Mouse (Mus musculus) forebrain, embryonic 15.5 days (tissue): ENCODE data around the gene Rnf19b. TPM values are rescaled to one million over a fixed set of nuclear protein-coding genes. Genes with fewer than 3 reads are reported as not detected.

Source experiments
- ATAC-seq: fragments of 200-750 bp; cut with Nextera tagmentation; replicated peaks from 2 replicates; pipeline ENCODE4 v1.8.0; 2017; ENCODE audit warnings: mild to moderate bottlenecking, moderate TSS enrichment, moderate library complexity
- H3K27ac ChIP-seq: fragments of 300-500 bp; sonication (generic); replicated peaks from 2 replicates; pipeline ENCODE4 v1.5.1; 2015; ENCODE audit warnings: mild to moderate bottlenecking, inconsistent platforms
- H3K27me3 ChIP-seq: fragments of 300-500 bp; sonication (generic); 2 replicates; pipeline ENCODE4 v1.6.1; 2015; ENCODE audit warnings: inconsistent platforms
- H3K36me3 ChIP-seq: fragments of 300-500 bp; sonication (generic); 2 replicates; pipeline ENCODE4 v1.6.1; 2015; ENCODE audit warnings: mild to moderate bottlenecking, inconsistent platforms
- H3K4me1 ChIP-seq: fragments of 300-500 bp; sonication (generic); 2 replicates; pipeline ENCODE4 v1.6.1; 2015; ENCODE audit warnings: inconsistent platforms
- H3K4me2 ChIP-seq: fragments of 300-500 bp; sonication (generic); replicated peaks from 2 replicates; pipeline ENCODE4 v1.6.1; 2015; ENCODE audit warnings: mild to moderate bottlenecking, inconsistent platforms
- H3K4me3 ChIP-seq: fragments of 300-500 bp; sonication (generic); 2 replicates; pipeline ENCODE4 v1.5.1; 2015; ENCODE audit warnings: mild to moderate bottlenecking, inconsistent platforms
- H3K9ac ChIP-seq: fragments of 300-500 bp; sonication (generic); replicated peaks from 2 replicates; pipeline ENCODE4 v1.6.1; 2015; ENCODE audit warnings: mild to moderate bottlenecking, inconsistent platforms
- H3K9me3 ChIP-seq: fragments of 300-500 bp; sonication (generic); 2 replicates; pipeline ENCODE4 v1.6.1; 2016; ENCODE audit warnings: inconsistent platforms
- WGBS: fragments of 180-500 bp; shearing (Covaris S2); methylation state at CpG from one replicate; pipeline ENCODE4 v1.1.7; 2015; ENCODE audit warnings: mixed read lengths; 5-methylcytosine and 5-hydroxymethylcytosine counted together
- polyA plus RNA-seq: library from polyadenylated mRNA; unstranded; fragments of >200 nt; fragmentation: Nextera tagmentation; extraction: Ambion mirVana; gene quantifications from 2 replicates; pipeline ENCODE4 v1.2.1, GENCODE M21; 2015

Gene Rnf19b
- polyA plus RNA-seq, 1 experiment from 2014 or later, result 23.2 TPM

DNA sequence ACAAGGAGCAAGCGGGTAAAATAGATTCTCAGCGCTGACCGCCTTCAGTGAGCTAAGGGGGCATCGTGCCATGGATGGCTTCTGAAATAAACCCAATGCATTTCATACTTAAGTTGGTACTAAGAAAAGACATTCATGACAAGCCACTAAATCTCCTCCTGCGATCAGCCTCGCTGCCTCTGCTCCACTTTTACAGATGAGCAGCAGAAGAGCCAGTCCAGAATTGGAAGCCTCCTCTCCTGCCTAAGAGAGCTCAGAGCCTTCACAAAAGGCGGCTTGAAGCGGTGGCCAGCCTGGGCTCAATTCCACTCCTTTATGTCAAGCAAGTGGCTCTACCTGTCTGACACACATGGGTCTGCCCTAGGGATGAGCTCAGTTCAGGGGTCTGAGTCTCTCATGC, 58.6 kb downstream of the Rnf19b start:
- H3K4me3 ChIP-seq, result no peak overlapping the region
- 92% methylated on average over 8 of the region's 8 CpGs for WGBS
- ATAC-seq, result no peak
- peaks cover 19% of the 10 kb centered on the region; the same call in 1 of the 2 replicates for H3K27me3 ChIP-seq
- no peaks in the 10 kb centered on the region for H3K36me3 ChIP-seq
- H3K9ac ChIP-seq, result no peak overlapping the region
- H3K4me2 ChIP-seq, result no peak overlapping the region
- H3K4me1 ChIP-seq, result peaks cover 38% of the 10 kb centered on the region
- no peak overlapping the region for H3K27ac ChIP-seq
- H3K9me3 ChIP-seq, result no peaks in the 10 kb centered on the region

DNA sequence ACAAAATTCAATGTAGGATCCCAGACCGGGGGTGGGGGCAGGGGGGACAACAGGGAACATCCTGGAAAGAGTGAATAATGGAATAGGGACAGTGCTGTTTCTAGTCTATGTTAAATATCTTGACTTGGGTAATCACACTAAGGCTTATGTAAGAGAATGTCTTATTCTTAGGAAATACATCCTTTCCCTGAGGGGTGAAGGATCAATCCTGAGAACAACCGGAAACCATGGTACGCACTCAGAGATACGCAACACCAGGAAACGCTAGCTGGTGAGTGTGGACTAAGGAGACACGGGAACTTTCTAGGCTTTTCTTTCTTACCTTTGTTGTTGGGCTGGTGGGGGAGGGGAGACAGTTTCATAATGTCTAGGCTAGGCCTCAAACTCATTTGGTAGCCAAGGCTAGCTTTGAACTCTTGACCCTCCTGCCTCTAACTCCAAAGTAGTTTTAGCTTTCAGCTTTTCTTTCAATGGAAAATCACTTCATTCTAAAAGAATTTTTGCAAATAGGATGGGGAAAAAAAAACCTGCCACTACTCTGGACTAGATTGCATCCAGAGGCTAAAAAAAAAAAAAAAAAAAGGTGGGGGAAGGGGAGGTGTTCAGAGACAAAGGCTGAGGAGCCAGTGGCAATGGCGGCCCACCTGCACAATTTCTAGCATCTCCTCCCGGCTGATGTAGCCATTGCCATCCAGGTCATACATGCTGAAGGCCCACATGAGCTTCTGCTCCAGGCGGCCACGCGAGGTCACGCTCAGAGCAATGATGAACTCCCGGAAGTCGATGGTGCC, 59.8 kb downstream of the Rnf19b start:
- WGBS, result 88% methylated on average over 14 of the region's 14 CpGs

DNA sequence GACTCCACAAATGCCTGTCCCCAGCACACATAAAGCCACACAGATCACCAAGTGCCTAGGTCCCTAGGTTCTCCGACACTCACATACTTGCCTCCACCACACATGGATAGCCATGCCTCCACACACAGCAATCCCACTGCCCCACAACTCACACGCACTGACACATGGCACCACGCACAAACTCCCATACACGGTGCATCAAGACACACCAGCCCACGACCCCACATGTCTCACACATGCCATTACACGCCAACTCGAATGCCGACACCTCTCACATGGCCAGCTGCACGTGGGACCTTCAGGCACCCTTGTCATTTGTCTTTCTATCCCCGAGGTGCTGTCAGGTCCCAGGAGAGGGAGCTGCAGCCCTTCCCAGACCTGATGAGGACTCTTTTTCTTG, 61.6 kb downstream of the Rnf19b start:
- 74% methylated on average over 10 of the region's 10 CpGs for WGBS
- H3K36me3 ChIP-seq, result no peaks in the 10 kb centered on the region
- peak overlapping the region; percentile 93 for H3K4me2 ChIP-seq
- no peaks in the 10 kb centered on the region for H3K9me3 ChIP-seq
- H3K27me3 ChIP-seq, result peaks cover 19% of the 10 kb centered on the region; the same call in 1 of the 2 replicates
- 0 out of 2 replicates have a peak overlapping the region, but pooled peaks have one; percentile 65 for H3K4me3 ChIP-seq
- no peak overlapping the region for H3K27ac ChIP-seq
- H3K4me1 ChIP-seq, result peaks cover 39% of the 10 kb centered on the region
- ATAC-seq, result no peak
- H3K9ac ChIP-seq, result no peak overlapping the region

More for the DNA sequence above, 59.8 kb downstream of the Rnf19b start:
- Histone ChIP-seq H3K27me3 (peaks cover 19% of the 10 kb centered on the region; the same call in 1 of the 2 replicates), H3K36me3 (no peaks in the 10 kb centered on the region), H3K9ac (no peak overlapping the region), H3K9me3 (no peaks in the 10 kb centered on the region), H3K4me2 (no peak overlapping the region), H3K4me3 (no peak overlapping the region), H3K4me1 (peaks cover 44% of the 10 kb centered on the region), H3K27ac (no peak overlapping the region)
- no peak for ATAC-seq

DNA sequence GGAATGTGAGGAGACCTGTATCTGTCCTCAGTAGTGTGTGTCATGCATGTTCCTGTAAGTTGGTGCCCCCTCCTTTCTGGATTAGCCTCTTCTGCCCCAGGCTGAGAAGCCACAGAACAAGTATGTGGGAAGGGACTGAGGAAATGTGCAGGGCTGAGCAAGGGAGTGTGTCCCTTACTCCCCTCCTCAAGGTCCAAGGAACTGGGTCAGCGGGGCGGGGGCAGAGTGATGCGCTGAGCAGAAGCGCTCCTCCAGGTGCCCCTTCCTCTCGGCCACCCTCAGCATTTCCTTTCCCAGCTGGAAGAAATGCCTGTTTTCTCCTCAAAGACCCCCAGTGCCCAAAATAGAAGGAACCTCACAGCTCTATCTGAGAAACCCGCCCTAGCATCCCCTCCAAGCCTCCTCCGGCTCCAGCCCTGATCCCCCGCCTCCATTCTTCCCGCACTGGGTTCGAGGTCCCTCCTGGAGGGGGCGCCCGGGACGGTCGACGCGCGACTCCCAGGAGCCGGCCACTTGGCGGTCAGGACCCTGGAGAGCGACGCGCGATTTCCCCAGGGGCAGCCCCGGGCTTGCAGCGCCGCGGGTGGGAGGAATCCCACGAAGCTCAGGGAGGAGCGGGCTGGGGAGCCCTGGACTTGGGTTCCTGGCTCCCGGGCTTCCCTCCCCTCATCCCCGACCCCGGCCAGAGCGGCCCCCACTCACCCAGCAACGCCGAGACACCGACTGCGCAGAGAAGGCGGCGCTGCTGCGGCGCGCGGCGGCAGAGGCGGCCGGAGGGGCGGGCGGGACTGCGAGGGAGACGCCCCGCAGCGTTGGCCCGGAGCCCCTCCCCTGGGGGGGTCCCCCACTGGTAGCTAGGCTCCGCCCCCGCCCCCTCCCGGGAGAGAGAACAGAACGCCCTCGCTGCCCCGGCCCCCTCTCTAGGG, 62.7 kb downstream of the Rnf19b start:
- no peaks in the 10 kb centered on the region for H3K9me3 ChIP-seq
- peaks cover 49% of the 10 kb centered on the region for H3K4me1 ChIP-seq
- ATAC-seq, result peak; percentile 42; the same call in 1 of the 2 replicates
- H3K4me2 ChIP-seq, result peak overlapping the region; percentile 93
- H3K4me3 ChIP-seq, result peak overlapping the region; percentile 65
- WGBS, result 2% methylated on average over 56 of the region's 59 CpGs
- peak overlapping the region; percentile 68 for H3K9ac ChIP-seq
- no peaks in the 10 kb centered on the region for H3K36me3 ChIP-seq
- H3K27me3 ChIP-seq, result peaks cover 19% of the 10 kb centered on the region; the same call in 1 of the 2 replicates
- H3K27ac ChIP-seq, result peak overlapping the region; percentile 66; the same call in 1 of the 2 replicates

DNA sequence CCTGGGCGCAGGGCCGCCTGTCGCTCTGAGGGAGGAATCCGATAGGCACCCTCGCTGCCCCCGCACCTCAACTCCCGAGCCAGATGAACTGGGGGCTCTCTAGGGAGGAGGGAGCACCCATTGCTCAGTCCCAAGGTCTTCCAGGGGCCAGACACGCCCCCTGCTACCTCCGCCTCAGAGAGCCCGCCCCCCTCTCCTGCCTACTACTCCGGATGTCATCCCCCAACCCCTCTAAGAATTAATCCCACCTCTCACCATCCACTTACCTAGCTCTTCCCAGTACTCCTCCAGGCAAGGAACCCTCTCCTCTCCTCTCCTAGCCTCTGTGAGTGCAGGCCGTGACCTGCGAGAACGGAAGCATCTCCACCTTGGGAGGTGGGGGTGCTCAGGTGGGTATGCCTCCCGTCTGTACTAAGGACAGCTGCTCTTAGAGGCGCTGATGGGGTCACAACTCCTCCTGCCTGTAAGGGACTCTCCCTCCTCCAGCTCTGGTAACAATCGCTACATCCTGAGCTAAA, 63.6 kb downstream of the Rnf19b start, which contains the start of gene Hpca:
Gene Hpca, minus strand, starts transcription at position 468 of the 518 bp plus-strand sequence.
- peaks cover 54% of the 10 kb centered on the region for H3K4me1 ChIP-seq
- no peaks in the 10 kb centered on the region for H3K36me3 ChIP-seq
- H3K9ac ChIP-seq, result peak within 1 kb of the TSS; percentile 68
- WGBS, result 2% methylated on average over 17 of the region's 17 CpGs
- no peaks in the 10 kb centered on the region for H3K9me3 ChIP-seq
- H3K4me2 ChIP-seq, result peak within 1 kb of the TSS; percentile 93
- H3K27me3 ChIP-seq, result peaks cover 19% of the 10 kb centered on the region; the same call in 1 of the 2 replicates
- H3K4me3 ChIP-seq, result peak within 1 kb of the TSS; percentile 65
- peak; percentile 24; the same call in 1 of the 2 replicates for ATAC-seq
- H3K27ac ChIP-seq, result peak within 1 kb of the TSS; percentile 66; the same call in 1 of the 2 replicates

DNA sequence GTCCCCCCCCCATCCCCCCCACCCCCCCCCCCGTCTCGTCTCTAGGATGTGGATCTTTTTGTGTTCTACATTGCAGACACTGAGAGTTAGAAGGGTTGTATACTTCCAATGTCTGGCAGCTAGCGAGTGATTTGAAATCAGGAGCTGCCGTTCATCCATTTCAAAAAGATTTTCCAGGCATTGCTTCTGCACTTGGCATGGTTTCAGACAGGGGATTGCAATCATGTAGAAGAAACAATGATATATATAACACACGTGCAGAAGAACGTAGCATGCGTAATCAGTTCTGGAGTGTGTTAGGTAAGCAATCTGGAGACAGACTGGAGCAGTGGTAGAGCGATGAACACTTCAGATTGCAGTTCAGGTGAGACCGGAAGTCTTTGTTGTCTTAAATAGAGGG, 64.0 kb downstream of the Rnf19b start:
- H3K4me1 ChIP-seq, result peaks cover 54% of the 10 kb centered on the region
- ATAC-seq, result no peak
- H3K27me3 ChIP-seq, result peaks cover 19% of the 10 kb centered on the region; the same call in 1 of the 2 replicates
- H3K27ac ChIP-seq, result peak overlapping the region; percentile 66; the same call in 1 of the 2 replicates
- H3K9ac ChIP-seq, result no peak overlapping the region
- WGBS, result 25% methylated on average over 9 of the region's 9 CpGs
- H3K4me3 ChIP-seq, result no peak overlapping the region
- H3K9me3 ChIP-seq, result no peaks in the 10 kb centered on the region
- peak overlapping the region; percentile 93 for H3K4me2 ChIP-seq
- H3K36me3 ChIP-seq, result no peaks in the 10 kb centered on the region

DNA sequence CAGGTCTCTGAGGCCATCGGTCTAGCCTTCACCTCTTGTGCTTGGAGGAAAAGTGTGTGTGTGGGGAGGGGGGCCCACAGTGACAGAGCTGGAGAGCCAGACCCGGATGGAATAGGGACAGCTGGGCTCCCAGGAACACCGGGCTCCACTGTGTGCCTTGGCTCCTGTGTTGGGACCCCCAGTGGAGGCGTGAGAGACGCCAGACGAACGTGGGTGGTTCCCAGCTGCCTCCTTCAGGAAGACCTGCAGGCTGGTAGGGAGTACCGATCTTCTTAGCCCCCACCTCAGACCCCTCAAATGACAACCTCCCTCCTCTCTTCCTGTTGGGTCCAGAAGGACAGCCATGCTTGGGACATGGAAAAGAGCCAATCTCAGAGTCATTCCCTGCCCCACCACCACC, 64.6 kb downstream of the Rnf19b start:
- ATAC-seq, result 0 out of 2 replicates have a peak, but pooled peaks have one; percentile 21
- peak overlapping the region; percentile 16; the same call in 1 of the 2 replicates for H3K27ac ChIP-seq
- H3K36me3 ChIP-seq, result no peaks in the 10 kb centered on the region
- H3K4me2 ChIP-seq, result no peak overlapping the region
- H3K9me3 ChIP-seq, result no peaks in the 10 kb centered on the region
- peaks cover 54% of the 10 kb centered on the region for H3K4me1 ChIP-seq
- H3K27me3 ChIP-seq, result peaks cover 19% of the 10 kb centered on the region; the same call in 1 of the 2 replicates
- no peak overlapping the region for H3K9ac ChIP-seq
- H3K4me3 ChIP-seq, result no peak overlapping the region
- 34% methylated on average over 8 of the region's 8 CpGs for WGBS

DNA sequence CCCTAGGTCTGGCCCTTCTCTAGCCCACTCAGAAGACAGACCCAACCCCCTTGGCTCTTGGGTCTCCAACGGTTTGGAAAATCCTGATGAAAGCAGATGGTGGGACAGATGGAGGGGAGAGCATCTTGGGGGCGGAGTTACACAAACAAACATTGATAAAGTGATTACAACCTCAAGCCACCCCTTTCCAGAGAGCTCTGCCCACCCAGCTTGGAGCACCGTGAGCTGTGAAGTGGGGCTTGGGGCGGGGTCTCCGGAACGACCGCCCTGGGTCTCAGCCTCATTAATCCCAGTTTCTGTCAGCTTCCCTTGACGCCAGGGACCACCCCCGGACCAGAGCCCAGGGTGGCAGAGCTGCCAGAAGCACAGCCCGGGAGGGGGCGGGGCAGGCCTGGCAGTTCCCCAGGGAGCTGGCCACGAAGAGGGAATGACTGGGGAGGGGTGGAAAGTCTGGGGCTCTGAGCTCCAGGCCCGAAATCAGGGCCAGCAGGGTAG, 66.6 kb downstream of the Rnf19b start:
- peak; percentile 44 for ATAC-seq
- Histone ChIP-seq H3K4me3 (no peak overlapping the region), H3K27ac (peak overlapping the region; percentile 57)

DNA sequence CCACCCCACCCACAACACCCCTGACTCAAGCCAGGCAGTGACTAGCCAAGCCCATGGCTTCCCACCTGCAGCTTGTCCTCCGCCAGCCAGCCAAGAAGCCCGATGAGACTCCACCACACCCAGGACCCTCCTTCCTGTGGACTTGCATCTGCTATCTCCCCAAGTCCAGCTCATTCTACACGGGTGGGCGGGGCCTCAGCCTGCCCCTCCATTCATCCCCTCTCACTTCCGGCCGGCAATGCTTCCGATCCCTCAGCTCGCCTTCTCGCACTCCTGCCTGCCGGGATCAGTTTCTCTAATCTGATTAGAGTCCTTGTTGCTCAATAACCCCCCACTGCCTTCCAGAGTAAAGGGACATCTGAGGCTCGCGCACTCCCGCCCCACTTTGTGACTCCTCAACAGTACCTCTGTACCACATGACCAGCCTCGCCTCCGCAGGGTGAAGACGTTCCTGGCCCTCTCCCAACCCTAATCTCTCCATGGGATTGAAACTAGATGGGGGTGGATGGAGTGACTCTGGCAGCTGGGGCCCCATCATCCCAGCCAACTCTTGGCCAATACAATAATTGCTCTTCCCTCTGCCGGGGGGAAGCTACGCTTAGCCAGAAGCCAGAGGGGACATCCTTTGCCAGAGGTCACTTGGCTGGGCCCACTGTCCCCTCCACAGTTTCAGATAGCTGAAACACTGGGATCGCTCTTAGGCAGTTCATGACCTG, 67.8 kb downstream of the Rnf19b start:
- Histone ChIP-seq H3K36me3 (no peaks in the 10 kb centered on the region), H3K27ac (no peak overlapping the region), H3K27me3 (no peaks in the 10 kb centered on the region; the same call in 1 of the 2 replicates), H3K9ac (no peak overlapping the region), H3K4me2 (peak overlapping the region; percentile 20), H3K4me1 (peaks cover 67% of the 10 kb centered on the region), H3K9me3 (no peaks in the 10 kb centered on the region), H3K4me3 (peak overlapping the region; percentile 14; the same call in 1 of the 2 replicates)
- WGBS, result 6% methylated on average over 19 of the region's 19 CpGs
- ATAC-seq, result no peak

More for the DNA sequence above, 66.6 kb downstream of the Rnf19b start:
- 4% methylated on average over 13 of the region's 13 CpGs for WGBS
- Histone ChIP-seq H3K9ac (no peak overlapping the region), H3K27me3 (peaks cover 9% of the 10 kb centered on the region; the same call in 1 of the 2 replicates), H3K36me3 (no peaks in the 10 kb centered on the region), H3K4me1 (peaks cover 68% of the 10 kb centered on the region), H3K4me2 (peak overlapping the region; percentile 20), H3K9me3 (no peaks in the 10 kb centered on the region)

DNA sequence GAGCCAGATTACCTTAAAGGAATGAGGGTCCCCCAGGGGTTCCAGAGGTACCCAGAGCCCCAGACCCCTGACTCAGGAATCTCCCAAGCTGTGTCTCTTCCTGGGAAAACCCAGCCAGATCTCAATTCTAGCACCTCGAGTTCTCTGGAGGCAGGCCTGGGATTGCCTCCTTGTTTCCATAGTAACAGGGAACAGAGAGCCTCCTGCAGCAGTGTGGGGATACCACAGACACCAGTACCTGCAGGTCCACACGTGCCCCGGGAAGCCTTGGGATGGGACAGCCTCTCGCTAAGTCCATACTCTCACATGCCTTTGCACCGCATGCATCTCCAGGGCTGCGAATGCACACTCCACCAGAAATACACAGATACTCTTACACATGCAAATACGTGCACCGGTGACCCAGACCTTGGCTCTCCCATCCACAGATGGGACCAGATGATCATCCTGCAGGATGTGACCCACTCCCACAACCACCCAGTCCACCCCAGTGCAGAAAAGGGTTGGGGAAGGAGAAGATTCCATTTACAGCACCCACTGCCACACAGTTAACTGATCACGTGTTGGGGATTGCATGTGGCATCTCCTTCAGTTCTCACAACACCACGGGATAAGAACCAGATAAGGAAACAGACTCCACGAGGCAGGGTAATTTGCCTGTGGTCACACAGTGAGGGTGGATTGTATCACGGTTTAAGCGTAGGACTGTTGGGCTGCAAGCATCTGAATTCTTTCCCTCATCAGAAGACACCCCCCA, 70.7 kb downstream of the Rnf19b start:
- Histone ChIP-seq H3K9ac (no peak overlapping the region), H3K36me3 (no peaks in the 10 kb centered on the region), H3K27me3 (peaks cover 2% of the 10 kb centered on the region; the same call in 1 of the 2 replicates), H3K9me3 (no peaks in the 10 kb centered on the region), H3K4me1 (peaks cover 50% of the 10 kb centered on the region), H3K4me3 (no peak overlapping the region), H3K4me2 (no peak overlapping the region), H3K27ac (no peak overlapping the region)
- 55% methylated on average over 13 of the region's 13 CpGs for WGBS
- ATAC-seq, result no peak; the same call in 1 of the 2 replicates
